Mouse (Mus musculus): ENCODE data around the gene Creld2. TPM values are rescaled to one million over a fixed set of nuclear protein-coding genes. Genes with fewer than 3 reads are reported as not detected.

The Creld2 gene
- polyA plus RNA-seq, 1 experiment from 2014 or later = 49.6 TPM

DNA sequence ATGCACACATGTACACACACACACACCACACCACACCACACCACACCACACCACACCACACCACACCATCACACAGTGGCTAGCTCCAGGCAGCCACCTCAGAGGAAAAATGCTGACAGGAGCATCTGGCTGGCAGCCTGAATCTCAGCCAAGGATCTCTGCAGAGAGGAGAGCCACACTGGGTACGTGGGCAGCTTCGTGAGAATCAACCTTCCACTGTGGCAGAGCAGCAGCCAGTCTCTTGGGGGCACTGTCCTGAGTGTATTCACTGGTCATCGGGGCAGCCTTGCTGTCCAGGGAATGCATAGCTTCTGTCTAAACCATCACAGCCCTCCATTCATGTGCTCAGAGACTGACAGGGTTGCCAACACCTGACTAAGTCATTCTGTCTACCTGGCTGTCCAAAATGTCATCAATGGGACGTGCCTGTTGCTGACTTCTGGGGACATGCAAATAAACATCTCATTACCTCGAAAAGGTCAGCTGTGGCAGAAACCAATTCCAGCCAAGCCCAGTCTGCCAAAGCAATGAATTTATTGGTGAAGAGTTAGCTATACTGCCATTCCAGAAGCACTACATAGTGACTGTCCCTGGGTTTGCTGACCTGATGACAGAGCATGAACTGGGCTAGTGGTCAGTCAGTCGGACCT is 10.5 kb downstream of the Creld2 start:
- Histone ChIP-seq H3K27ac (no peak overlapping the region), H3K4me1 (replicated peaks) (peaks cover 10% of the 10 kb centered on the region; the same call in 1 of the 2 replicates), H3K36me3 (peaks cover 18% of the 10 kb centered on the region), H3K9me3 (replicated peaks) (no peaks in the 10 kb centered on the region), H3K4me3 (replicated peaks) (no peak overlapping the region), H3K27me3 (no peaks in the 10 kb centered on the region), H3K4me2 (no peak overlapping the region), H3K9ac (no peak overlapping the region)
- WGBS (ENCODE audit: insufficient replicate concordance) = 63% methylated on average over 6 of the region's 6 CpGs
- ATAC-seq (ENCODE audit: low read depth) = no peak
- no peak for DNase-seq

DNA sequence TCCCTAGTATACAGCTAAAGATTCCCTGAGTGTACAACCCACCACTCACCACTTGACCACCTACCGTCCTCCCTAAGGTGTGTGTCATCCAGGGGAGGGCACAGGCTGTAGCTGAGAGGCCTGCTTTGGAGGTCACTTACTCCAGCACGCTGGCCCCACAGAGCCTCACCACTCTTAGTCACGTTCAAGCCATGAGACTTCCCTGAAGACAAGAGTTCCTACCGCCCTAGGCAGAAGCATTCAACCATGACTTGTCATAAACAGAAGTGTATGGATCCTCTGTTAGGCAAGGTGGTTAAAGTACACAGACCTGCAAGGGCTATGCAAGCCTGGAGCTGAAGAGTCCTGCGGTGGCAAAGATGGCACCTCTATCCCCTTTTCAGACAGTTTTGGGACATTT is 11.2 kb downstream of the Creld2 start:
- Histone ChIP-seq H3K27ac (no peak overlapping the region), H3K27me3 (no peaks in the 10 kb centered on the region), H3K4me1 (replicated peaks) (peaks cover 10% of the 10 kb centered on the region; the same call in 1 of the 2 replicates), H3K9me3 (replicated peaks) (no peaks in the 10 kb centered on the region), H3K9ac (no peak overlapping the region), H3K4me3 (replicated peaks) (no peak overlapping the region), H3K4me2 (no peak overlapping the region), H3K36me3 (peaks cover 10% of the 10 kb centered on the region)
- no peak for DNase-seq
- WGBS (ENCODE audit: insufficient replicate concordance) = 68% methylated on average over 5 of the region's 5 CpGs
- no peak for ATAC-seq (ENCODE audit: low read depth)

DNA sequence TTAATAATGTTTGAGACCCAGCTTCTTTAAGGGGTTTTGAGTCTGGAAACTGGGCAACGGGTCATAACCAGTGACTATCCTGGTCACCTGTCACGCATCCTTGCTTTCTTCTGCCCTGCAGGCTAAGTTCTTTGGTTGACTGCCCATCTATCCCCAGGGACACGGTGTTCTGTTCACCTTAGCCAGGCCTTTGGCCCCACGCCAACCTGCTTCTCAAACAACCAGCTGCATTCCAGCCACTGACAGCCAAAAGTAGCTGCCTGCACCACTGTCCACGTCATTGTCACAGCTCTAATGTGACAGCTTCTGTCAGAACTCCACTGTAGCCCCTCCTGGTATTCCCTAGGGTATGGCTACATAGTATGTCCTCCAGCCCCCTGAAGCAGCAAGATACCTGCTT is 12.0 kb downstream of the Creld2 start:
- no peak overlapping the region for H3K4me3 ChIP-seq (replicated peaks)
- H3K4me1 ChIP-seq (replicated peaks) = peaks cover 15% of the 10 kb centered on the region
- H3K4me2 ChIP-seq = no peak overlapping the region
- H3K9me3 ChIP-seq (replicated peaks) = no peaks in the 10 kb centered on the region
- 49% methylated on average over 5 of the region's 5 CpGs for WGBS (ENCODE audit: insufficient replicate concordance)
- no peak overlapping the region for H3K9ac ChIP-seq
- no peaks in the 10 kb centered on the region for H3K27me3 ChIP-seq
- ATAC-seq (ENCODE audit: low read depth) (no peak), DNase-seq (no peak)
- peaks cover 2% of the 10 kb centered on the region; the same call in 1 of the 2 replicates for H3K36me3 ChIP-seq
- no peak overlapping the region for H3K27ac ChIP-seq

DNA sequence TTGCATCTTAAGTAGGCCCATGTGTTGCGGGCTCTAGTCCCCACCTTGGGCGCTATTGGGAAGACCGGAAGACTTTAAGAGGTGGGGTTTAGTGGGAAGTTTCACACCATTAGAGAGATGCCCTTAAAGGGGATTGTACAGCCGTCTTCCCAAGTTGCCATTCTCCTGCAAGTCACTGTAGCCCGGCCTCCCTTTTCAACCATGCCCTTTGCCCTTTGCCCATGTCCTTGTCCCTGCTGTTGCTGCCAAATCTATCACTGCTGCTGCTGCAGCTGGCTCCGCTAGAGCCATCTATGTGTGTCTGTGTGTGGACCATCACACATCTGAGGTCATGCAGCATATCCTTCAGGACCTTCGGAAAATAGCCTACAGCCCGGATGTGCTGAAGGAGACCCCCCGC is 13.1 kb downstream of the Creld2 start:
- H3K9ac ChIP-seq = no peak overlapping the region
- H3K4me1 ChIP-seq (replicated peaks) = peaks cover 25% of the 10 kb centered on the region
- ATAC-seq (ENCODE audit: low read depth) (no peak), DNase-seq (no peak)
- H3K27me3 ChIP-seq = peaks cover 6% of the 10 kb centered on the region
- H3K9me3 ChIP-seq (replicated peaks) = no peaks in the 10 kb centered on the region
- WGBS (ENCODE audit: insufficient replicate concordance) = 70% methylated on average over 9 of the region's 9 CpGs
- no peak overlapping the region for H3K4me2 ChIP-seq
- H3K36me3 ChIP-seq = no peaks in the 10 kb centered on the region
- no peak overlapping the region for H3K4me3 ChIP-seq (replicated peaks)
- H3K27ac ChIP-seq = no peak overlapping the region

- no peaks in the 10 kb centered on the region for H3K9me3 ChIP-seq (replicated peaks)
- no peak for ATAC-seq (ENCODE audit: low read depth)
- H3K27me3 ChIP-seq = peaks cover 19% of the 10 kb centered on the region
- H3K4me1 ChIP-seq (replicated peaks) = peaks cover 37% of the 10 kb centered on the region
- no peak overlapping the region for H3K4me3 ChIP-seq (replicated peaks)
- H3K9ac ChIP-seq = no peak overlapping the region
- whole genome bisulfite sequencing (ENCODE audit: insufficient replicate concordance) = 71% methylated on average over 6 of the region's 6 CpGs
- H3K4me2 ChIP-seq = no peak overlapping the region
- no peak for DNase-seq
- no peak overlapping the region for H3K27ac ChIP-seq
- no peaks in the 10 kb centered on the region for H3K36me3 ChIP-seq
Measured at GRCm38 (mm10) chr15:88836031-88836430, 16.6 kb downstream of the Creld2 start.

GRCm38 (mm10) chr15:88836571-88836970 is 17.1 kb downstream of the Creld2 start:
- DNase-seq (no peak), ATAC-seq (ENCODE audit: low read depth) (no peak)
- H3K4me3 ChIP-seq (replicated peaks) = no peak overlapping the region

GRCm38 (mm10) chr15:88837199-88837932 is 17.9 kb downstream of the Creld2 start:
- Histone ChIP-seq H3K4me3 (replicated peaks) (peak overlapping the region; percentile 56), H3K4me1 (replicated peaks) (peaks cover 35% of the 10 kb centered on the region), H3K27me3 (peaks cover 19% of the 10 kb centered on the region), H3K27ac (no peak overlapping the region), H3K9me3 (replicated peaks) (no peaks in the 10 kb centered on the region), H3K9ac (peak overlapping the region; percentile 29; the same call in 1 of the 2 replicates), H3K4me2 (peak overlapping the region; percentile 69), H3K36me3 (no peaks in the 10 kb centered on the region)
- ATAC-seq (ENCODE audit: low read depth) (peak; percentile 52), DNase-seq (peak; percentile 19)
- 2% methylated on average over 39 of the region's 39 CpGs for WGBS (ENCODE audit: insufficient replicate concordance)

More at GRCm38 (mm10) chr15:88836571-88836970, 17.1 kb downstream of the Creld2 start:
- Histone ChIP-seq H3K4me2 (peak overlapping the region; percentile 69; the same call in 1 of the 2 replicates), H3K27me3 (peaks cover 19% of the 10 kb centered on the region), H3K36me3 (no peaks in the 10 kb centered on the region), H3K9ac (no peak overlapping the region), H3K4me1 (replicated peaks) (peaks cover 37% of the 10 kb centered on the region), H3K9me3 (replicated peaks) (no peaks in the 10 kb centered on the region), H3K27ac (no peak overlapping the region)
- 48% methylated on average over 5 of the region's 5 CpGs for WGBS (ENCODE audit: insufficient replicate concordance)

DNA sequence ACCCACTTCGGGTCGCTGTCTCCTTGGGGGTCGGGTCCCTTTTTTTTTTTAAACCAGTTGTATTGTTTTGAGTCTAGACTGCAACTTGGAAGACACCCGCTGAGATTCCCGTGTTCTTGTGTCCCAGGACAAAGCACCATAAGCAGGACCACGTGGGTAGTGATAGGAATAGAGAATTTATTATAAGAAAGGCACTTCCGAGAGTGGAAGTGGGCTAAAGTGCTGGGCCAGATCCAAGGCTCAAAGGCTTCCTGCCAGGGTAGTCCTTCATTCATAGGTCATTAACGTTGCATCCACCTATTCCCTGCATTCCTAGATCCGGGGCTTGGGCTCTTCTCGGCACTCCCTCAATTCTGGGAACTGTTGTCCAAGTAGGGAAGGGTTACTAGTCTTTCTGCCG is 18.5 kb downstream of the Creld2 start:
- peaks cover 31% of the 10 kb centered on the region for H3K4me1 ChIP-seq (replicated peaks)
- 4% methylated on average over 11 of the region's 11 CpGs for WGBS (ENCODE audit: insufficient replicate concordance)

GRCm38 (mm10) chr15:88839271-88839670 is 19.8 kb downstream of the Creld2 start:
- DNase-seq = no peak
- Histone ChIP-seq H3K9me3 (replicated peaks) (no peaks in the 10 kb centered on the region), H3K9ac (no peak overlapping the region), H3K4me2 (no peak overlapping the region), H3K4me1 (replicated peaks) (peaks cover 31% of the 10 kb centered on the region), H3K27me3 (peaks cover 19% of the 10 kb centered on the region), H3K36me3 (no peaks in the 10 kb centered on the region), H3K27ac (peak overlapping the region; percentile 58), H3K4me3 (replicated peaks) (no peak overlapping the region)
- ATAC-seq (ENCODE audit: low read depth) = peak; percentile 18; the same call in 1 of the 2 replicates
- 34% methylated on average over 9 of the region's 9 CpGs for WGBS (ENCODE audit: insufficient replicate concordance)

More for the DNA sequence above, 18.5 kb downstream of the Creld2 start:
- H3K4me2 ChIP-seq = peak overlapping the region; percentile 69
- no peak overlapping the region; the same call in 1 of the 2 replicates for H3K9ac ChIP-seq
- no peaks in the 10 kb centered on the region for H3K36me3 ChIP-seq
- H3K27ac ChIP-seq = no peak overlapping the region
- DNase-seq = no peak
- H3K9me3 ChIP-seq (replicated peaks) = no peaks in the 10 kb centered on the region
- H3K27me3 ChIP-seq = peaks cover 19% of the 10 kb centered on the region
- H3K4me3 ChIP-seq (replicated peaks) = peak overlapping the region; percentile 56
- no peak for ATAC-seq (ENCODE audit: low read depth)

DNA sequence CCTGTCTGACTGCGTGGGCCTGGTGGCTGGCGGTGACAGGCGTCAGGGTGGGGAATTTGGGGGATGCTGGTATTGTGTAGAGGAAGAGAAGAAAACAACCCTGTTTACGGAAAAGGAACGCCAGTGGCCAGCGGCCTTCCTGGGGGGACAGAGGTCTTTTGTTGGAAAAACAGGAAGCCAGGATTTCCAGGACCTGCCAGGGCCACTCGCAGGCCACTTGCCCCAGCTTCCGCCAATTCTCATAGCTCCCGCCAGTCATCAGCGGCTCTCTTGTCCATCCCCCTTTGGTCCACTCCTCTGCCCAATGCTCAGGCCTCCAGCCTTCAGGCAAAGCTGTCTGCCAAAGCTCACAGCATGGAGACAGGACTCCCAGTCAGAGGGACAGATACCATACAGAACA is 20.7 kb downstream of the Creld2 start:
- Histone ChIP-seq H3K4me3 (replicated peaks) (no peak overlapping the region), H3K4me2 (no peak overlapping the region), H3K9me3 (replicated peaks) (no peaks in the 10 kb centered on the region), H3K36me3 (no peaks in the 10 kb centered on the region), H3K27ac (peak overlapping the region; percentile 58; the same call in 1 of the 2 replicates), H3K9ac (no peak overlapping the region), H3K27me3 (peaks cover 19% of the 10 kb centered on the region), H3K4me1 (replicated peaks) (peaks cover 31% of the 10 kb centered on the region)
- no peak for ATAC-seq (ENCODE audit: low read depth)
- 55% methylated on average over 10 of the region's 10 CpGs for WGBS (ENCODE audit: insufficient replicate concordance)
- DNase-seq = no peak

DNA sequence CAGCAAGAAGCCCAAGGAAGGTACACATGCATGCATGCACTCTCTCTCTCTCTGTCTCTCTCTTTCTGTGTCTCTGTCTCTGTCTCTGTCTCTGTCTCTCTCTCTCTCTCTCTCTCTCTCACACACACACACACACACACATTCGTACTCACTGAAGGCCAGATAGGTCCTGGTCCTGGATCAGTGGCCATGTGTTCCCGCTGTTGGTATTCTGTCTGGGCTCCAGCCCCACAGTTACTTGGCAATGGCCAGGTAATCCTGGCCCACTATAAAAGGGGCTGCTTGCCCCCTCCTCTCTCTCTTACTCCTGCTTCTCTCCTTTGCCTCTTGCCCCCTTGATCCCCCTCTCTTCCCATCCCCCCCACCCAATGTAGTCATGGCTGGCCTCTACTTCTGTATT is 21.7 kb downstream of the Creld2 start:
- ATAC-seq (ENCODE audit: low read depth) (no peak), DNase-seq (no peak)
- 72% methylated on average over 2 of the region's 2 CpGs for WGBS (ENCODE audit: insufficient replicate concordance)
- H3K9ac ChIP-seq = no peak overlapping the region
- peaks cover 19% of the 10 kb centered on the region for H3K27me3 ChIP-seq
- no peaks in the 10 kb centered on the region for H3K36me3 ChIP-seq
- H3K9me3 ChIP-seq (replicated peaks) = no peaks in the 10 kb centered on the region
- no peak overlapping the region for H3K4me3 ChIP-seq (replicated peaks)
- no peak overlapping the region for H3K27ac ChIP-seq
- H3K4me1 ChIP-seq (replicated peaks) = peaks cover 30% of the 10 kb centered on the region
- no peak overlapping the region for H3K4me2 ChIP-seq

Measured in liver, embryonic 13.5 days (tissue).